Mouse (Mus musculus) thymus, adult 2 months (tissue): ENCODE measurements around the gene Pdk2. TPM values are rescaled to one million over a fixed set of nuclear protein-coding genes. Genes with fewer than 3 reads are reported as not detected.

Source experiments
- DNase-seq: peaks from one replicate; pipeline ENCODE4 v3.0.0; 2021
- H3K27ac ChIP-seq: fragments of 200-500 bp; 2 replicates; pipeline ENCODE4 v1.5.1; 2012; ENCODE audit warnings: low read length, control low read depth; ENCODE audit not compliant: control insufficient read depth, insufficient read depth
- H3K27me3 ChIP-seq: fragments of 200-500 bp; 2 replicates; pipeline ENCODE4 v1.6.1; 2012; ENCODE audit warnings: mild to moderate bottlenecking, low read length, moderate library complexity, mixed read lengths; ENCODE audit not compliant: control insufficient read depth, insufficient read depth
- H3K36me3 ChIP-seq: fragments of 200-500 bp; 2 replicates; pipeline ENCODE4 v1.6.1; 2012; ENCODE audit warnings: mild to moderate bottlenecking, low read length, moderate library complexity; ENCODE audit not compliant: control insufficient read depth, insufficient read depth
- H3K4me1 ChIP-seq: fragments of 200-500 bp; replicated peaks from 2 replicates; pipeline ENCODE4 v1.6.1; 2012; ENCODE audit warnings: low read length; ENCODE audit not compliant: control insufficient read depth, insufficient read depth
- H3K4me3 ChIP-seq: fragments of 200-500 bp; 2 replicates; pipeline ENCODE4 v1.5.1; 2012; ENCODE audit warnings: mild to moderate bottlenecking, low read length, control low read depth, moderate library complexity; ENCODE audit not compliant: control insufficient read depth, insufficient read depth
- CTCF ChIP-seq: fragments of 200-500 bp; IDR thresholded peaks from 2 replicates; pipeline ENCODE4 v1.5.1; 2012; ENCODE audit warnings: mild to moderate bottlenecking, control low read depth, low read length, moderate library complexity, borderline replicate concordance; ENCODE audit not compliant: control insufficient read depth, poor library complexity, insufficient read depth; ENCODE audit errors: extremely low read depth
- POLR2A ChIP-seq: fragments of 200-500 bp; IDR thresholded peaks from 2 replicates; pipeline ENCODE4 v1.6.1; 2012; ENCODE audit warnings: mild to moderate bottlenecking, low read length, control low read depth, moderate library complexity; ENCODE audit not compliant: control insufficient read depth, poor library complexity, insufficient read depth; ENCODE audit errors: extremely low read depth
- WGBS: fragments of 180-500 bp; shearing (Covaris S2); methylation state at CpG from one replicate; pipeline ENCODE4 v1.1.7; 2018; 5-methylcytosine and 5-hydroxymethylcytosine counted together
- polyA plus RNA-seq: library from polyadenylated mRNA; depleted of rRNA; stranded (reverse); fragments of >200 nt; gene quantifications from 2 replicates; pipeline ENCODE4 v1.2.3, GENCODE M21; 2012

The Pdk2 gene
- polyA plus RNA-seq, 1 experiment: 55.0 TPM

GRCm38 (mm10) chr11:95076536-95077111, 35.5 kb upstream of the Pdk2 start, which contains the start of gene Itga3:
TSS of gene Itga3 (minus strand) at chr11:95076801.
- Histone ChIP-seq H3K36me3 (no peaks in the 10 kb centered on the region), H3K27ac (no peak within 1 kb of the TSS), H3K27me3 (peaks cover 15% of the 10 kb centered on the region; the same call in 1 of the 2 replicates), H3K4me1 (peaks cover 12% of the 10 kb centered on the region), H3K4me3 (peak within 1 kb of the TSS; percentile 43)
- TF ChIP-seq POLR2A: no peak
- no peak for TF ChIP-seq CTCF
- peak; percentile 48 for DNase-seq
- 1% methylated on average over 42 of the region's 51 CpGs for WGBS

DNA sequence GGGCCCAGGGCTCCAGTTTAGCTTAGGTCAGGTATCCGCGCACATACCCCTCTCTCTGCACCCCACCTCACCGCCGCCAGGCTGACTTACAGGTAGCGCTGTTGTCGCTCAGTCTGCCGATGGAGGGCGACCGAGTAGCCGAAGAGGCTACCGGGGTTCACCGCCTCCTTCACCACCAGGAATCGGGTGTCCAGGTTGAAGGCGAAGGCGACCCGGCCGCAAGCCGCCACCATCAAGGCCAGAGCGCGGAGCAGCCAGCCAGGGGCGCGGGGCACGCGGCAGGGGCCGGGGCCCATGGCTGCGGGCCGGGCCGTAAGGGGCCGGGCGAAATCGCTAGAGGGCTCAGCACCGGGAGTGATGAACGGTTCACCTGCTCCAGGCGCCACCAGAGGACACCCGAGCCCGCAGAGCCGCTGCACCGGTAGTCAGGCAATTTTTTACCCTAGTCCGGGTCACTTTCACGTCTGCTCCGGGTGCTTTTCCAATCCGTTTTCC, 34.9 kb upstream of the Pdk2 start:
- TF ChIP-seq POLR2A (no peak), CTCF (peak; percentile 49; the same call in 1 of the 2 replicates)
- WGBS: 1% methylated on average over 42 of the region's 42 CpGs
- peaks cover 12% of the 10 kb centered on the region for H3K4me1 ChIP-seq
- H3K36me3 ChIP-seq: no peaks in the 10 kb centered on the region
- no peak overlapping the region for H3K27ac ChIP-seq
- peaks cover 15% of the 10 kb centered on the region; the same call in 1 of the 2 replicates for H3K27me3 ChIP-seq
- peak; percentile 71 for DNase-seq
- H3K4me3 ChIP-seq: peak overlapping the region; percentile 43

- H3K4me3 ChIP-seq: peak overlapping the region; percentile 43
- WGBS: 16% methylated on average over 19 of the region's 19 CpGs
- no peak for DNase-seq
- peaks cover 15% of the 10 kb centered on the region; the same call in 1 of the 2 replicates for H3K27me3 ChIP-seq
- no peak overlapping the region for H3K27ac ChIP-seq
- peaks cover 12% of the 10 kb centered on the region for H3K4me1 ChIP-seq
- TF ChIP-seq POLR2A: no peak
- TF ChIP-seq CTCF: no peak
- no peaks in the 10 kb centered on the region for H3K36me3 ChIP-seq
Observed at GRCm38 (mm10) chr11:95075197-95076040, 34.3 kb upstream of the Pdk2 start.

- H3K27ac ChIP-seq: no peak overlapping the region
- no peaks in the 10 kb centered on the region for H3K36me3 ChIP-seq
- H3K4me1 ChIP-seq: peaks cover 12% of the 10 kb centered on the region
- whole genome bisulfite sequencing: 88% methylated on average over 4 of the region's 4 CpGs
- DNase-seq: no peak
- no peak overlapping the region for H3K4me3 ChIP-seq
- peaks cover 15% of the 10 kb centered on the region; the same call in 1 of the 2 replicates for H3K27me3 ChIP-seq
- TF ChIP-seq POLR2A: no peak
- TF ChIP-seq CTCF: no peak
Observed at GRCm38 (mm10) chr11:95074694-95075093, 33.5 kb upstream of the Pdk2 start.

DNA sequence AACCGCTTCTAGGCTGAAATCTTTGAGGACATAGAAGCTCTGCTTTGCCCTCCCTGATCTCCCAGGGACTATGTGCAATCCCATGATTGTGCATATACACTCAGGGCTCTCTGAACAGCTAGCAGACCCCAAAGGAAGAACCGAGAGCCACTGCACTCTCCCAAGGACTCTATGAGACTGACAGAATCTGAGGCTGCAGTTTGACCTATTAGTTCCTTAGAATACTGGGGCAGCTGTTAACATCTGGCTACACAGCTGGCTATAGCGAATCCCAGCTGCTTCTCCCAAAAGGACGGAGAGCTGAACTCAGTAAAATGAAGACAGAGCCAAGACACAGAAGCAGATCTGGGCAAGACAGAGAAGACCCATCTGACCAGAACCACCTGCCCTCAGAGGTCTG, 32.7 kb upstream of the Pdk2 start:
- peaks cover 15% of the 10 kb centered on the region; the same call in 1 of the 2 replicates for H3K27me3 ChIP-seq
- no peak for TF ChIP-seq POLR2A
- TF ChIP-seq CTCF: no peak
- 89% methylated on average over 4 of the region's 4 CpGs for WGBS
- H3K27ac ChIP-seq: no peak overlapping the region
- H3K4me1 ChIP-seq: peaks cover 12% of the 10 kb centered on the region
- no peaks in the 10 kb centered on the region for H3K36me3 ChIP-seq
- no peak overlapping the region for H3K4me3 ChIP-seq
- no peak for DNase-seq

GRCm38 (mm10) chr11:95072804-95073203, 31.6 kb upstream of the Pdk2 start:
- H3K4me1 ChIP-seq: peaks cover 12% of the 10 kb centered on the region
- WGBS: 80% methylated on average over 5 of the region's 5 CpGs
- H3K36me3 ChIP-seq: no peaks in the 10 kb centered on the region
- H3K4me3 ChIP-seq: no peak overlapping the region
- no peak for TF ChIP-seq POLR2A
- TF ChIP-seq CTCF: no peak
- peaks cover 12% of the 10 kb centered on the region; the same call in 1 of the 2 replicates for H3K27me3 ChIP-seq
- no peak overlapping the region for H3K27ac ChIP-seq
- DNase-seq: no peak
